Mouse (Mus musculus) brown adipose tissue, adult 24 weeks (tissue): ENCODE data around the gene Gtf2i. TPM values are rescaled to one million over a fixed set of nuclear protein-coding genes. Genes with fewer than 3 reads are reported as not detected.
"Not testable (repeated sequence)": the region's sequence is repeated elsewhere in the genome, so short reads cannot be mapped to it uniquely, and the experiment has no call there.

Experiments used
- H3K27ac ChIP-seq: fragments of 200-500 bp; replicated peaks from 2 replicates; pipeline ENCODE4 v1.5.1; 2012; ENCODE audit warnings: low read depth, mild to moderate bottlenecking, low read length
- H3K4me1 ChIP-seq: fragments of 200-500 bp; 2 replicates; pipeline ENCODE4 v1.6.1; 2012; ENCODE audit warnings: low read length, mixed read lengths; ENCODE audit not compliant: control insufficient read depth, insufficient read depth, insufficient read length
- H3K4me3 ChIP-seq: fragments of 200-500 bp; 2 replicates; pipeline ENCODE4 v1.5.1; 2012; ENCODE audit warnings: low read depth, mild to moderate bottlenecking, low read length, moderate library complexity; ENCODE audit not compliant: insufficient read depth
- polyA plus RNA-seq: library from polyadenylated mRNA; stranded (reverse); fragments of >200 nt; gene quantifications from 2 replicates; pipeline ENCODE4 v1.2.4, GENCODE M21; 2012; ENCODE audit not compliant: missing spikeins, insufficient read depth, insufficient read length

The Gtf2i gene
- polyA plus RNA-seq: 55.8 and 75.9 TPM in 2 replicates

GRCm38 (mm10) chr5:134314688-134315622, at the start of gene Gtf2i:
TSS of gene Gtf2i (minus strand) at chr5:134314760.
- H3K4me1 ChIP-seq: peaks cover 5% of the 10 kb centered on the region; the same call in 1 of the 2 replicates

GRCm38 (mm10) chr5:134359101-134359500, 44.5 kb upstream of the Gtf2i start:
- Histone ChIP-seq H3K27ac (no peak overlapping the region), H3K4me1 (no peaks in the 10 kb centered on the region), H3K4me3 (no peak overlapping the region)

More at GRCm38 (mm10) chr5:134314688-134315622, at the start of gene Gtf2i:
- Histone ChIP-seq H3K4me3 (peak within 1 kb of the TSS; percentile 88), H3K27ac (peak within 1 kb of the TSS; percentile 99)

DNA sequence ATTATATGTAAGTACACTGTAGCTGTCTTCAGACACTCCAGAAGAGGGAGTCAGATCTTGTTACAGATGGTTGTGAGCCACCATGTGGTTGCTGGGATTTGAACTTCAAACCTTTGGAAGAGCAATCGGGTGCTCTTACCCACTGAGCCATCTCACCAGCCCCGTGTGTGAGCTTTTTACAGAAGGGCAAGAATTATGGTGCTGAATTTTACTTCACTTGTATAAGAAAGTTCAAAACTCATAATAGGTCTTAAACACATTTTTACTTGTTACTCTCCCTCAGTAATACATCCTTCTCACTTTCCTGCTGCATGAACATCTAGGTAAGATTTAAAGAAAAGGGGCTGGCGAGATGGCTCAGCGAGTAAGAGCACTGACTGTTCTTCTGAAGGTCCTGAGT, 40.8 kb upstream of the Gtf2i start:
- H3K27ac ChIP-seq, H3K4me1 ChIP-seq, H3K4me3 ChIP-seq: not testable (repeated sequence)

DNA sequence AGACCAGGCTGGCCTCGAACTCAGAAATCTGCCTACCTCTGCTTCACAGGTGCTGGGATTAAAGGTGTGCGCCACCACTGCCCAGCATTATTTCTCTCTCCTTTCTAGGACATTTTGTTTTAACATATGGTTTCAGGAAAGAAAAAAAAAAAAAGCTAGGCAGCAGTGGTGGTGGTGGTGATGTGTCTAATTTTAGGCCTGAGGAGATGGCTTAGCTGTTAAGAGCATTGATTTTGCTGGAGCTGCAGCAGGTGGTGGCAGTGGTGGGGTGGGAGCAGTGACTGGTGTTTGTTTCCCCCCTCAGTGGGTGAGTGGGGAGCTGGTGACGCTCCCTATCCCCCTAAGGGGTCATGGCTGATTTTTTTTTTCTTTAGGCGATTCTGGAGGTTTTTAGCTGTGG, 38.6 kb upstream of the Gtf2i start:
- Histone ChIP-seq H3K4me1 (0 out of 2 replicates have a peak, but pooled peaks cover 2% of the 10 kb centered on the region), H3K27ac (no peak overlapping the region), H3K4me3 (no peak overlapping the region)

- Histone ChIP-seq H3K4me3 (no peak overlapping the region), H3K4me1 (0 out of 2 replicates have a peak, but pooled peaks cover 2% of the 10 kb centered on the region), H3K27ac (no peak overlapping the region)
Measured at GRCm38 (mm10) chr5:134352527-134353001, 38.0 kb upstream of the Gtf2i start.

DNA sequence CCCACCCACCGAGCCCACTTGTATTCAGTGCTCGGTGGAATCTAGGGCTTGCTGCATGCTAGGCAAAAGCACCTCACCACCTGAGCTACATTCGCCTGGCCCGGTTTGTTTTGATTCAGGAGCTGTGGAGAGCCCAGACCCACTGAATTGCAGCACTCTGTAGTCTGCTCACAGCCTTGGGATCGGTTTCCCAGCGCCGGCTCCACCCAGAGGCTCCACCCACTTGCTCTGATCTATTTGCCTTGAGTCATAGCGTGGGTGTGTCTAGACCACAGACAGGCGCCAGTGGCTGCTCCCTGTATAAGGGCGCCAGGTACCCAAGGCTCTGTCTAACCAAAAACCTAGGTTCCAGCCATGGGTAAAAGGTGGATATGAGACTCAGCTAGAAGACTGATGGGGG, 36.1 kb upstream of the Gtf2i start:
- H3K4me1 ChIP-seq: 0 out of 2 replicates have a peak, but pooled peaks cover 2% of the 10 kb centered on the region
- no peak overlapping the region for H3K27ac ChIP-seq
- H3K4me3 ChIP-seq: no peak overlapping the region

- 0 out of 2 replicates have a peak, but pooled peaks cover 2% of the 10 kb centered on the region for H3K4me1 ChIP-seq
- H3K4me3 ChIP-seq: no peak overlapping the region
Measured at GRCm38 (mm10) chr5:134347066-134347465, 32.5 kb upstream of the Gtf2i start.

GRCm38 (mm10) chr5:134345449-134345848, 30.9 kb upstream of the Gtf2i start:
- no peak overlapping the region for H3K4me3 ChIP-seq

More at GRCm38 (mm10) chr5:134347066-134347465, 32.5 kb upstream of the Gtf2i start:
- H3K27ac ChIP-seq: no peak overlapping the region

GRCm38 (mm10) chr5:134344076-134344475, 29.5 kb upstream of the Gtf2i start:
- Histone ChIP-seq H3K4me3 (no peak overlapping the region), H3K27ac (no peak overlapping the region), H3K4me1 (no peaks in the 10 kb centered on the region)

More at GRCm38 (mm10) chr5:134345449-134345848, 30.9 kb upstream of the Gtf2i start:
- H3K27ac ChIP-seq: no peak overlapping the region
- H3K4me1 ChIP-seq: no peaks in the 10 kb centered on the region

DNA sequence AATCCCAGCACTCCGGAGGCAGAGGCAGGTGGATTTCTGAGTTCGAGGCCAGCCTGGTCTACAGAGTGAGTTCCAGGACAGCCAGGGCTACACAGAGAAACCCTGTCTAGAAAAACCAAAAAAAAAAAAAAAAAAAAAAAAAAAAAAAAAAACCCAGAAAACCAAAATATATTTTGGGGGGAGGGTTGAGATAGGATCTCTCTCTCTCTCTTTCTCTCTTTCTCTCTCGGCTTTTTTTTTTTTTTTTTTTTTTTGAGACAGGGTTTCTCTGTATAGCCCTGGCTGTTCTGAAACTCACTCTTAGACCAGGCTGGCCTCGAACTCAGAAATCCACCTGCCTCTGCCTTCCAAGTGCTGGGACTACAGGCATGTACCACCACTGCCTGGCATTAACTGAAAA, 29.0 kb upstream of the Gtf2i start:
- not testable (repeated sequence) for H3K4me3 ChIP-seq, H3K27ac ChIP-seq, H3K4me1 ChIP-seq

DNA sequence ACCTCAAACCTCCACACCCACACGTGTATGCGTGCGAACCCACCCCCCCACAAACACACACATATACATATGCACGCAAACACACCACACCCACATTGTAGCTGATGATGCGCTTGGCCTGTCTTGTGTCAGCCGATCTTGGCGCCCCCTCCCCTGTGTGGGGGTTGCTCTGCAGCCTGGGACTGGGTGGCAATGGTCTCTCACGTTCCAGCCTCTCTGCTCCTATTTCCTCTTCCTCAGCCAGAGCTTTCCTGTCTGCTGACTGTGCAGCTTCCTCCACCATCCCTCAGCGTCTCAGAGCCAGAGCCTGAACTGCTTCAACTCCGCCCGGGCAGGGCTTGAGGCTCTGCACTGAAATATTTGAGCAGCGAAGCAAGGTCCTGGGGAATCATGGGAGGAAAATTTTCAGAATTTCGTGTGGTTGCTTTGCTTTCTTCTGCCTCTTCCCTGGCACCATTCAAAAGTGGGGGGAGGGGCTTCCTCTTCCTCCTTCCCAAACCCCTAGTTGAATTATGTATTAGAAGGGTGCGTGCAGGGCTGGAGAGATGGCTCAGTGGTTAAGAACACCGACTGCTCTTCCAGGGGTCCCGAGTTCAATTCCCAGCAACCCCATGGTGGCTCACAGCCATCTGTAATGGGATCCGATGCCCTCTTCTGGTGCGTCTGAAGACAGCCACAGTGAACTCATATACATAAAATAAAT, 28.1 kb upstream of the Gtf2i start:
- H3K27ac ChIP-seq: 0 out of 2 replicates have a peak overlapping the region, but pooled peaks have one; percentile 15
- peak overlapping the region; percentile 39; the same call in 1 of the 2 replicates for H3K4me3 ChIP-seq
- H3K4me1 ChIP-seq: no peaks in the 10 kb centered on the region

DNA sequence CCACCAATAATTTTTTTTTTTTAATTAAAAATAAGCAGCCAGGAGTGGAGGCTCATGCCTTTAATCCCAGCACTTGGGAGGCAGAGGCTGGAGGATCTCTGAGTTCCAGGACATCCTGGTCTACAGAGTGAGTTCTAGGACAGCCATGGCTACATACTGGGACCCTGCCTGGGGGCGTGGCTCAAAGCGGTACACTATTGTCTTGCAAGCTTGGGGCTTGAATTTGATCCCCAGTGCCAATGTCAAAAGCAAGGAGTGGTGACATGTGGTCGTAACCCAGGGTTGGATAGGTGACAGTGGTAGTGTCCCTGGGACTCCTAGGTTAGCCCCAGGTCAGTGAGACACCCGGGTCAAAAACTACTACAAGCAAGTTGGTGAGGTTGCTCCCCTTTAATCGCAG, 27.2 kb upstream of the Gtf2i start:
- Histone ChIP-seq H3K27ac (no peak overlapping the region), H3K4me1 (no peaks in the 10 kb centered on the region), H3K4me3 (no peak overlapping the region)

GRCm38 (mm10) chr5:134341321-134341720, 26.8 kb upstream of the Gtf2i start:
- no peaks in the 10 kb centered on the region for H3K4me1 ChIP-seq
- no peak overlapping the region for H3K4me3 ChIP-seq
- H3K27ac ChIP-seq: no peak overlapping the region

- Histone ChIP-seq H3K27ac (no peak overlapping the region), H3K4me1 (no peaks in the 10 kb centered on the region), H3K4me3 (no peak overlapping the region)
Measured at GRCm38 (mm10) chr5:134340101-134340522, 25.6 kb upstream of the Gtf2i start.

GRCm38 (mm10) chr5:134337012-134337411, 22.5 kb upstream of the Gtf2i start:
- not testable (repeated sequence) for H3K27ac ChIP-seq, H3K4me1 ChIP-seq, H3K4me3 ChIP-seq
